Mouse (Mus musculus) cerebellum, adult (tissue): Measurements from ENCODE around the gene Gimap9.
"Not testable (repeated sequence)": the region's sequence is repeated elsewhere in the genome, so short reads cannot be mapped to it uniquely, and the experiment has no call there.

Experiments
- ATAC-seq: cut with Nextera tagmentation; 2 replicates; pipeline ENCODE4 v1.9.2; 2017; ENCODE audit warnings: mild to moderate bottlenecking, moderate library complexity, mixed read lengths; ENCODE audit not compliant: insufficient number of reproducible peaks, low FRiP score, low TSS enrichment

The Gimap9 gene

DNA sequence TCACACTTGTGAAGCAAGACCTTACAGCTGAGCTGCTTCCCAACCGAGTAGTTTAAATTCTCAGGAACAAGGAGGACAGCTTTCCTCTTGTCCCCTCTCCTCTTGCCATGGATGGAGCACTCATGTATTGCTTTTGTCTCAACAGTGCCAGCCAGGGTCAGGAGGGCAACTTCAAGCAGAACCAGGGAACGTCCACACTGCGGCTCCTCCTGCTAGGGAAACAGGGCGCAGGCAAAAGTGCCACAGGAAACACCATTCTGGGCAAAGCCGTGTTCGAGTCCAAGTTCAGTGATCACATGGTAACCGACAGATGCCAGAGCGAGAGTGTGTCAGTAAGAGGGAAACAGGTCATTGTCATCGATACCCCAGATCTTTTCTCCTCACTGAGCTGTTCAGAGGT lies 25.9 kb upstream of the Gimap9 start:
- ATAC-seq: no peak

DNA sequence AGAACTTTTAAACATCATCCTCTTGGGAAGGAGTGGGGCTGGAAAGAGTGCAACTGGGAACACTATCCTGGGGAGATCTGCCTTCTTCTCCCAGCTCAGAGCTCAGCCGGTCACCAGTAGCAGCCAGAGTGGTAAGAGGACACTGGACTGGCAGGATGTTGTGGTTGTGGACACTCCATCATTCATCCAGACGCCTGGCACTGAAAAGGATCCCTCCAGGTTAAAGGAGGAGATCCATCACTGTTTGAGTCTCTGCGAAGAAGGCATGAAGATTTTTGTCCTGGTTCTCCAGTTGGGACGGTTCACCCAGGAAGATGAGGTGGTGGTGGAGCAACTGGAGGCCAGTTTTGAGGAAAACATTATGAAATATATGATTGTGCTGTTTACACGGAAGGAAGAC lies 17.2 kb upstream of the Gimap9 start:
- ATAC-seq: no peak

DNA sequence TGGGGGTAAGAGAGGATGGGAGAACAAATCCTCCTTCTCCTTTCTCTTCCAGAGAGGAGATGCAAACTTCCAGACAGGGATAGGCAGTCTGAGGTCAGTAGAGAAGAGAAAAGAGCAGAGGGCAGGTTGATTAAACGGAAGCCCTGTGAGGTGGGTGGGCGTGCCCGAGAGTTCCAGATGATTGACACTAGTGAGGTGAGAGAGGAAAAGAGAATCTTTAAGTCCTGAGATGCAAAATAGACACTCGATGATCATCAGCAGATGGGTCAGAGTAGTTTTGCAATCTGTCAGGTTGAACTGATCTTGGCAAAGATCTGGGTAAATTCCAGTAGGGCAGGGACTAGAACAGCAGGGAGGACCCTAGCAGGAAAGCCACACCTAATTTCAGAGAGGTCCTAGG lies 11.2 kb upstream of the Gimap9 start:
- ATAC-seq: no peak

DNA sequence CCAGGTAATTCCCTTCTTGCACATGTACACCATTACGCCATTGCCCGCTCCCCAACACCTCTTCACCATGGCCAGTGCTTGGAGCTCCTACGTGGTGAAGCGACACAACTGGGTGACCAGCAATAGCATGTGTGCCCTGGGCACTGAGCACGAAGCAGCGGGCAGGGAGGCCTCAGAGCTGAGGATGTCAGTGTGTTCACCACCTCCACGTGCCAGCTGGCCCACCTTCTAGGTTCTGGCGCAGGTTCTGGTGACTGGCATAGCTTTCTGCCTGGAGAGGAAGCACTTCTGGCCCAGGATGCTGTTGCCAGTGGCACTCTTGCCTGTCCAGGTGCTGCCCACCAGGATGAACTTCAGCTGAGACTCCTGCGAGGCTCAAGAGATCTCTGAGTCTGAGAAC lies 10.5 kb upstream of the Gimap9 start:
- ATAC-seq: no peak

DNA sequence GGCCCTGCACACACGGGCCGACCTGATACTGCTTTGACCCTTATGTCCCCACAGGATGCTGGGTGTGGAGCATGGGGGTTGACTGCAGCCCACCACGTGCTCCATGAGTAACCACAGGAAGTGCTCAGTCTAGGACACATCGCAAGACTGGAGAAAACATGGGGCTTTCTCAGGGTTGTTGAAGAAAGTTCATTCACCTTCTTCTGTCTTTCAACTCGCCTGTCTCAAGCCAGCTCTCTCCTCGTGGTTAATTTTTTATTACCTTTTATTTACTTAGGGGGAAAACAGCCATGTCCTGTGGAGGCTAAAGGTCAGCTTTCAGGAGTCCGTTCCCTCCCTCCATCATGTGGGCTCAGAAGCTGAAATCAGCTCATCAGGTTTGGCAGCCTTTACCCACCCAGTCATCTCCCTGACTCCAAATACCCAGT lies 9.8 kb upstream of the Gimap9 start:
- no peak for ATAC-seq

DNA sequence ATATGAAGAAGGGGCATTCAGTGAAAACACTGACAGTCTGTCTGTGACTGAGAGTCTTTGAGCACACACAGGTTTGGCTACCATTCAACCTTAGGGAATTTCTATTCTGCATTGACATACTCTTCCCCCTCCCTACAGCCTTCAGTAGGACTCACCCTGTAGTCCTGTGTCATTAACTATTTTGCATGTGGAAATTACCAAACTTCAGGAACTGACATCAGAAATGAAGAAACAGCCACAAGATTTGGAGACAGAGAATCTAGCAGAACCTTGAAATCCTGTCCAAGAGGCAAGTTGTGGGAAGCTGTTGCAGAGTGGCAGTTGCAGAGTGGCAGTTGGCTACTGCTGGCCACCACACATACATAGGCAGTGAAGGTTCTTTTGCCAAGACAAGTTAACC lies 7.9 kb upstream of the Gimap9 start:
- no peak for ATAC-seq

DNA sequence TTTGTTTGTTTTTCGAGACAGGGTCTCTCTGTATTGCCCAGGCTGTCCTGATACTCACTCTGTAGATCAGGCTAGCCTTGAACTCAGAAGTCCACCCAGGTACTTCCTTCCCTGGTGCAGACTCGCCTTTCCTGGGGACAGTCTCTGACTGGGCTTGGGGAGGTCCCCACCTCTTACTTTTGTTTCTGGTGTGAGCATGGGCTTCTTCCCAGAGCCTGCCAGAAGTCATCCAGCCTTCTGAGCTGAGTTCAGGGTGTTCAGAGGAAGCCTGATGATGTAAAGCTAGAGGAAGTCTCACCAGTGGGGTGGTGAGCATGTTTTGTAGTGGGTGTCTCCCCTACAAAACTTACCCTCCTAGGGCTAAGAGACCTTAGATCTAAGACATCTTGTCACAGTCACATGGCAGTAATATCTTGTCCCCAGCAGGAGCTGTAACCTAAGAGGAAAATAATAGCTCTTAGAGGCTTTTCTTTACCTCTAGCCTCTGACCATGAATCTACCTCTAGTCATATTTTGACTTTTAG lies 6.4 kb upstream of the Gimap9 start:
- ATAC-seq: no peak

DNA sequence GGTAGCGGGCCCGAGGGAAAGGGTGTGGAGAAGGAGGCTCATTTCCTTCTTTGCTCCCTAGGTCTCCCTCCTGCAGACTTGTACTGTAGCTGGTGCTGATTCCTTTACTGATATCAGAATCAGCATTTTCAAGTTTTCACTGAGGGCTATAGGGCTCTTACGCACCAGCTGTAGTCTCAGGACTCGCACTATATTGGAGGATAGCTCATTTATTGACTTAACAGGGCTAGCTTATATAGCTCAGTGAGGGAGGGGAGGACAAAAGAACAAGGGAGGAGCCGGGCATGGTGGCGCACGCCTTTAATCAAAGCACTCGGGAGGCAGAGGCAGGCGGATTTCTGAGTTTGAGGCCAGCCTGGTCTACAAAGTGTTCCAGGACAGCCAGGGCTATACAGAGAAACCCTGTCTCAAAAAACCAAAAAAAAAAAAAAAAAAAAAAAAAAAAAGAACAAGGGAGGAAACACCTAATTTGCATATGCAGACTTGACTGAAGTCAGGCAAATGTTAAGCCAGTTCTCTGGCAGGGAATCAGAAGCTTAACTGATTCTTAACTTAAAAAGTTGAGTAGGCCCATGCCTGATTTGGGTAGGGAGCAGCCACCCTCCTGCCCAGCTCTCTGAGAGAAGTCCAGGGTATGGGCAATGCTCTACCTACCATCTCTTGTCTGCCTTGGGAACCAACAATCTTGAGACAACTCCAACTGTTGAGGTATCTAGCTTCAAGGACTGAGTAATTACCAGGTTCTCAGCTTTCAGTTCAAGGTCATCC lies 1.5 kb upstream of the Gimap9 start:
- no peak for ATAC-seq

DNA sequence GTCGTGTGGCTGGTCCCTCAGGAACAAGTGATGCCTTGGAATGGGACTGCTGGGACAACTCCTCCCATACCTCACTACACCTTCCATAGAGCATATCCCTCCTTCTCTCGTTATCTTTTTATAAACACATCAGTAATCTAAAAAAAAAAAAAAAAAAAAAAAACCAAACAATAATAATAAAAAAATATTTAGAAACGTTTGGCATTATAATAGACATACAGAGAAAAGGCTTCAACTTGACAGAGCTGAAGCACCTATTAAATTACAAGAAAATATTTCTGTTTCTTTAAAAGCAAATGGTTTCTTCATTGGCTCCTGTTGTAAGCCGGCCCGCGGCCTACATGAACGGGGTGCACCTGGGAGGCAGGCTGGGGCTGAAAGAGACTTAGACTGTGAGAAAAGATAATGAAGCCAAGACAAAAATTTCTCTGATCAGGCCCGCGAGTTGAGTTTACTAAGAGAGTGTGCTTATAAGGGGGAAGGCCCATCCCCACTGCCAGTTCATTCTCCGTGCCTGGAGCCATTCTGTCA lies 464 bp upstream of the Gimap9 start:
- ATAC-seq: no peak

DNA sequence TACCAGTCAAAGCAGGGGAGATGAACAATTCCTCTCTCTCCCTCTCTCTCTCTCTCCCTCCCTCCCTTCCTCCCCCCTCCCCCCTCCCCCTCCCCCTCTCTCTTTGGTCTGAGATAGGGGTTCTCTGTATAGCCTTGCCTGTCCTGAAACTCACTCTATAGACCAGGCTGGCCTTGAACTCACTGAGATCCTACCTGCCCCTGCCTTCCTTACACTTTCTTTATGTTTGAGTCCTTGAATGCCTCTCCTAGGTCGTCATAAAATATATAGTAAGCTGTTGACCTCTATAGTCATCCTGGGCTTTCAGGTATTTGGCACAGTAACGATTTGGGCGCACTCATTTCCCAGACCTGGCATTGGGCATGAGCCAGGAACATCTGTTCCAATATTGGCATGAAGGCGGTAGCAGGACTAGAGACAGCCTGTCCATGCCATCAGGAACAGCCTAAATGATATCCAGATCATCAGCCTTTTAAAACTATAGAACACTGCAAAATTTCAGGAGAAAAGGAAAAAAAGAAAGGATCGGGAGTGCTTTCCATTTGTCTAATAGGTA lies 1.0 kb downstream of the Gimap9 start:
- ATAC-seq: no peak

DNA sequence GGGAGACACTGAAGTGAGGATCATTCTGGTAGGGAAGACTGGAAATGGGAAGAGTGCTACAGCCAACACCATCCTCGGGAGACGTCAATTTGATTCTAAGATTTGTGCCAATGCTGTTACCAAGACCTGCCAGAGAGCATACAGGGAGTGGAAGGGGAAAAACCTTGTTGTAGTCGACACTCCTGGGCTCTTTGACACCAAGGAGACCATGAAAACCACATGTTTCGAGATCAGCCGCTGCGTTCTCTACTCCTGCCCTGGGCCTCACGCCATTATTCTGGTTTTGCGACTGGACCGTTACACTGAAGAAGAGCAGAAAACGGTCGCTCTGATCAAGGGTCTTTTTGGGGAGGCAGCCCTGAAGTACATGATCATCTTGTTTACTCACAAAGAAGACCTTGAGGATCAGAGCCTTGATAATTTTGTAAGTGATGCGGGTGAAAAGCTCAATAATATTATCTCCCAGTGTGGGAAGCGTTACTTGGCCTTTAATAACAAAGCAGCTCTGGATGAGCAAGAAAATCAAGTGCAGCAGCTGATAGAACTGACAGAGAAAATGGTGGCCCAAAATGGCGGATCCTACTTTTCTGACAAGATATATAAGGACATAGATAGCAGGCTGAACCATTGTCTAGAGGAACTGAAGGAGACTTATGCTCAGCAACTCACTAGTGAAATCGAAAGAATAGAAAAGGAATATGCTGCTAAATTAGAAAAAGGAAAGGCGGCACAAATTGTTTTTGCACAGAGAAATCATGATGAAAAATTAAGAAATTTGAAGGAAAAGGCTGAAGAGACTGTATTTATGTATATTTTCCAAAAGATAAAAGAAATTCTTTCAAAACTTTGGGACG lies 1.8 kb downstream of the Gimap9 start:
- ATAC-seq: no peak

DNA sequence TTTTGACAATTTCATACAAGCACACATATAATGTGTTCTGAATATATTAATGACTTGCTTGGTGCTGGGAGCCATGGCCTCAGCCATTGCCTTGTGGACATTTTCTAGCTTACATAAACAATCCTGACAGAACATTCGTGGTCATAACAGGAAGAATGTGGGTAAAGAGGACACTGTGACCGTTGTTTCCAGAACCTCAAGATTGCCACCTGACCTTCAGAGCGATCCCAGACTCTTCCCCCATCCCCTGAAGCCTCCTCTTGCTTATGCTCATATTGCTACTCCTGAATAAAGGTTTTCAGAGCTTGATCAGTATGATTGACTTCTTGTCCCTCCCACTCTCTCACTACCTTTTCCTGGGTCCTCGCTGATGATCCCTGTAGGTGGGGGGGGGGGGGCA lies 2.5 kb downstream of the Gimap9 start:
- no peak for ATAC-seq

DNA sequence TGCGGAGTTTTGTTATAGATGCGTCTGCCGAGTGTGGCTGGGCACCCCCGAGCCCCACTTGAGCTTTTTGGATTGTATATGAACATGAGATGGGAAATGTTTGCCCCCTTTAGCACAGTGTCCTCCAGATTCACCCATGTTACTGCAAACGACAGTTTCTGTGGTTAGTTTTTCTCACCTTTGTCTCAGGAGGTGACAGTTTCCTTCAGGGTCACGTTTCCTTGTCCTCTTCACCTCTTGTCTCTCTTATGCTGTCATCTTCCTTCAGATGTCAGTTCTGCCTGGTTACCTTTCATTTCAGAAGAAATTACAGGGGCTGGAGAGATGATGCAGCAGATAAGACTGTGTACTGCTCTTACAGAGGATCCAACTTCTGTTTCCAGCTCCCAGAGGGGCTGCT lies 3.8 kb downstream of the Gimap9 start:
- no peak for ATAC-seq

DNA sequence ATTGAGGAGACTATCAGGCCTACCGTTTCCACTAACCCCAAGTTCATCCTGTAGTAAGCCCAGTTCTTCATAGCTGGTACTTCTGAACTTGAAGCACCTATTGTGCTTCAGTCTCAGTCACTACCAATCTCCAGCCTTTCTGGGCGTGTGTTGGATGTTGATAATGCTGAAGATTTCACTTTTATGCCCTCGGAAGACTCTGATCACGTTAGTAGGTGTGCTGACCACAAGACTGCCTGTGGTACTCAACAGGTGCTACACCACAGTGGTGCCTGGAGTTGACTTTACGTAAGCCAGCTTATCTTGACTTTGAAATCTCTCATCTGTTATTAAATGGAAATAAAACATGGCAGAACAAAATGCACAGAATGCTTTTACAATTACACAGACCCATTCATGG lies 4.5 kb downstream of the Gimap9 start:
- ATAC-seq: no peak

DNA sequence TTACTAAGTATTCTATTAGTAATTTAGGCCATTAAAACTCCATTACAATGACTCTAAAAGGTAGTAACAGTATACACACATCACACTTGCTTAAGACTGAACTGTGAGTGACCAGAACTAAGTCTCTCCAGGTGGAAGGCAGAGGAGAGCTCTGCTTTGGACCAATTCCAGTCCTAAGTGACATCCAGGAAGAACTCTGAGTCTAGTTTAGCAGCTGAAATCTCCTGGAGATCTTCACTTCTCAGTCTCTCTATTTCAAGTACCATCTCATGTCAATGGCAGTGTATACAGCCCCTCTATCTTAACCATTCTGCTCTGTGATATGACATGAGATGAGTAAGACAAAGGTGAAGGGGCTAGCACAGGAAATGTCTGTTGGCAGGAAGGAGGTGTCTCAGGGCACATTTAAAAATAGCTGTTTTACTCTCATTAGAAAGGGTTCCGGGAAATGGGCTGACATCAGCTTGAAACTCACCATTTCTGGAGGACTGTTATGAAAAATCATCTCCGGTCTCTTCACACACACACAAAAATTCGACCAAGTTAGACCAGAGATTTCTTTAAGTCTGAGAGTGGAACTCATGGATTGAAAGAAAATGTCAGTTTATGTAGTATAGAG lies 5.7 kb downstream of the Gimap9 start:
- ATAC-seq: no peak

DNA sequence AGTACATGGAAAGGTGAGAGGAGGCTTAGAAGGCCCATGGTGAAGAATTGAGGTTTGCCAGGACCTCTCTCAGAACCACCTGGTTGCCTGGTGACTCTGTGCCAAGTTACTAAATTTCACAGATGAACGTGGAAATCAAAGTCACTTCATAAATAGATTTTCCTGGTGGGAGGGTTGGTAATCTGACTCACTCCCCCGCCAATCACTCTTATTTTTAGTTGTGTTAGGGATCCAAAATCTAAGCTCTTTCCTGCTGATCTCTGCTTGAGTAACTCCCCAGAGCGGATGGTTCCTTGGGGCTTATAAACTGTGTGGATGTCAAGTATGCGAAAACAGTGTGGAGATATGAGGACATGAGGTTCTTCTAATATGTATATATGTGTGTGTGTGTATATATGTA lies 6.3 kb downstream of the Gimap9 start:
- ATAC-seq: no peak

DNA sequence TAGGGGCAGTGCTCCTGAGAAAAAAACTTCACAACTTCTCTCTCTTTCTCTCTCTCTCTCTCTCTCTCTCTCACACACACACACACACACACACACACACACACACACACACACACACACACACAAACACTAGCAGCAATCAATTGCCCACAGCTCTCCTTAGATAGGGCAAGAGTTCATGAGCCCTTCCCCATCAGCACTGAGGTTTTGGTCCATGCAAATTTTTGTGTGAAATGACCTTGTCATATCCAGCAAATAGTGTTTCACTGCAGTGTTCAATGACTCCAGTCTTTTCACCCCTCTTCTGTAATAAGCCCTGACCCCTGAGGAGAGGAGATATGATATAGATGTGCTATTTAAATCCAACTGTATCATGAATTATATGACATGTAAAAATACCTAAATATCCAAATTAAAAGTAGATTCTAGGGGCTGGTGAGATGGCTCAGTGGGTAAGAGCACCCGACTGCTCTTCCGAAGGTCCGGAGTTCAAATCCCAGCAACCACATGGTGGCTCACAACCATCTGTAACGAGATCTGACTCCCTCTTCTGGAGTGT lies 7.4 kb downstream of the Gimap9 start:
- not testable (repeated sequence) for ATAC-seq

DNA sequence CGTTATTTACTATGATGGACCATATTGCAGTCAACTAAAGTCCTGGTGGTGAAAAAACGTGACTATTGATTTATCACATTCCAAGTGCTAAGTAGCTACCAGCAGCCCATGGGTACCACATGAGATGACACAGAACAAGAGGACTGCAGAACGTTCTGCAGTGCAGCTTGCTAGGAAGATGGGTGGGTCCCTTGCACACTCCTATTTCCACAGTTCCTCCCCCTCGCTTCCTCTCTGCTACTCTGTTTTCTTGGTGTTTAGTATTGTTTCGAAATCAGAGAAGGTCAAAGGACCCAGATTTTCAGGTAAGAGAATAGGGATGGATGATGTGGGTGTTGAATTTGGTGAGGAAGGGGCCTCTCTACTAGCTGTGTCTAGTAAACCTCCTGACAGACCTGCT lies 8.4 kb downstream of the Gimap9 start, which contains the start of gene Gimap4:
Gene Gimap4 (plus strand): TSS at position 231 of the 400 bp plus-strand sequence.
- ATAC-seq: no peak

DNA sequence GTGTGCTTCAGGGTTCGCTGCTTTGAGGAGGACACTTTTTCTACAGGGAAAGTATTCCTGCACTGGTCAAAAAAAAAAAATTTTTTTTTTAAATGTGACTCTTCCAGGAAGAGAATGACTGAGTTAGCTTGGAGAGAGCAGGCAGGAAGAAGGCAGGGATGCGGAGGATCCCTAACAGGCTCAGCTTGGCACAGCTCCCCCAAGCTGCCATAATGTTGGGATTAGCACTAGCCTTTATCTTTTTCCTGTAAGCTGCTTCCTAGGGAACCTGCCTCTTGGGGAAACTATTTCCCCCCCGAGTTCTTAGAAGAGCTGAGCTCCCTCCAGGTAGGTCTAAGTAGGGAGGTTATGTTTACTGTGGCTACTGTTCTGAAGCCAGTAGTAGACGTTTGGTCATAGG lies 8.9 kb downstream of the Gimap9 start:
- ATAC-seq: no peak

DNA sequence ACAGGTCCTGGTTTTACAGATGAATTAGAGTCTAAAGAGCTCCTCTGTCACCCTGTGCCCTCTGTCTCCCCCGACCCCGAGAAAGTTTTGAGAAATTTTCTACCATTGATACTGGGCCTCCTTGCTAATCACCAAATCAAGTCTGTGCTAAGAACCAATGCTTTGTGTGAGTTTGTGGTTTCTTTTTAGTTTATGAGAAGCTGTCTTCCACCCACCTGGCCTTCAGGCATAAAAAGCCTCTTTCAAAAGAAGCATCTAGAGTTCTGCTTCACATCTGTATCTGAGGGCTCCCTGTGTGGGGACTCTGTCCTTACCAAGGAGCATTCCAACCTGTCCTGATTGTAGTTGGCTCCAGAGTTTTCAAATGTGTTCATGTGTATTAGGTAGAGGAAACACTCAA lies 9.3 kb downstream of the Gimap9 start:
- ATAC-seq: no peak
